Mouse (Mus musculus): Measurements from ENCODE around the gene Tmem14c. TPM values are rescaled to one million over a fixed set of nuclear protein-coding genes. Genes with fewer than 3 reads are reported as not detected.

Tmem14c gene
- total RNA-seq, 4 experiments from 2014 or later = 61.9 to 77.7 (median 67.6) TPM

- DNase-seq (ENCODE audit: low spot score in 2 of 2) = no peak
These were observed 7.8 kb upstream of the Tmem14c start for GRCm38 (mm10) chr13:41008271-41008670.

- no peak for DNase-seq (ENCODE audit: low spot score in 2 of 2)
These were observed 7.1 kb upstream of the Tmem14c start for GRCm38 (mm10) chr13:41008946-41009345.

- no peak for DNase-seq (ENCODE audit: low spot score in 2 of 2)
These were observed 809 bp downstream of the Tmem14c start for GRCm38 (mm10) chr13:41016797-41017405.

- no peak for DNase-seq (ENCODE audit: low spot score in 2 of 2)
These were observed 1.7 kb downstream of the Tmem14c start for GRCm38 (mm10) chr13:41017832-41018231.

GRCm38 (mm10) chr13:41018236-41018635 is 2.1 kb downstream of the Tmem14c start:
- no peak for DNase-seq (ENCODE audit: low spot score in 2 of 2)

- DNase-seq (ENCODE audit: low spot score in 2 of 2) = no peak
These were observed 2.9 kb downstream of the Tmem14c start for GRCm38 (mm10) chr13:41018756-41019591.

- DNase-seq (ENCODE audit: low spot score in 2 of 2) = no peak
These were observed 4.4 kb downstream of the Tmem14c start for GRCm38 (mm10) chr13:41020494-41020893.

GRCm38 (mm10) chr13:41021607-41022006 is 5.5 kb downstream of the Tmem14c start:
- no peak for DNase-seq (ENCODE audit: low spot score in 2 of 2)

GRCm38 (mm10) chr13:41022099-41022498 is 6.0 kb downstream of the Tmem14c start:
- no peak for DNase-seq (ENCODE audit: low spot score in 2 of 2)

GRCm38 (mm10) chr13:41030098-41030497 is 14.0 kb downstream of the Tmem14c start:
- DNase-seq (ENCODE audit: low spot score in 2 of 2) = no peak

GRCm38 (mm10) chr13:41042511-41042910 is 26.4 kb downstream of the Tmem14c start:
- no peak for DNase-seq (ENCODE audit: low spot score in 2 of 2)

GRCm38 (mm10) chr13:41045901-41046300 is 29.8 kb downstream of the Tmem14c start:
- no peak for DNase-seq (ENCODE audit: low spot score in 2 of 2)

GRCm38 (mm10) chr13:41047280-41047679 is 31.2 kb downstream of the Tmem14c start:
- DNase-seq (ENCODE audit: low spot score in 2 of 2) = no peak

- DNase-seq (ENCODE audit: low spot score in 2 of 2) = no peak
These were observed 35.9 kb downstream of the Tmem14c start for GRCm38 (mm10) chr13:41051965-41052364.

GRCm38 (mm10) chr13:41067618-41068017 is 51.5 kb downstream of the Tmem14c start:
- no peak for DNase-seq (ENCODE audit: low spot score in 2 of 2)

GRCm38 (mm10) chr13:41071617-41072016 is 55.5 kb downstream of the Tmem14c start:
- no peak for DNase-seq (ENCODE audit: low spot score in 2 of 2)

Other genes with a start within 250 kb of the Tmem14c start
- 10 to 100 TPM in 2 of 4 experiments, 1 to 10 TPM in 2; 7.2 to 13.5 (median 10.7) TPM for gene Gcnt2, start 156.5 kb upstream of the Tmem14c start, total RNA-seq (2022)
- 10 to 100 TPM; 24.0 to 26.8 (median 25.4) TPM for gene Pak1ip1, start 15.3 kb upstream of the Tmem14c start, total RNA-seq (2022)
- not detected for gene Mak, start 63.4 kb downstream of the Tmem14c start, total RNA-seq (2022)
- not detected for gene Gcm2, start 94.7 kb downstream of the Tmem14c start, total RNA-seq (2022)
- not detected for gene Sycp2l, start 98.0 kb downstream of the Tmem14c start, total RNA-seq (2022)
- gene Elovl2, start 204.1 kb downstream of the Tmem14c start, total RNA-seq (2022) = under 1 TPM in 2 of 4 experiments, not detected in 2; 0.09 to 0.11 TPM
- gene Smim13, start 233.6 kb downstream of the Tmem14c start, total RNA-seq (2022) = 10 to 100 TPM; 37.3 to 49.1 (median 39.6) TPM